In the genomic region with DNA sequence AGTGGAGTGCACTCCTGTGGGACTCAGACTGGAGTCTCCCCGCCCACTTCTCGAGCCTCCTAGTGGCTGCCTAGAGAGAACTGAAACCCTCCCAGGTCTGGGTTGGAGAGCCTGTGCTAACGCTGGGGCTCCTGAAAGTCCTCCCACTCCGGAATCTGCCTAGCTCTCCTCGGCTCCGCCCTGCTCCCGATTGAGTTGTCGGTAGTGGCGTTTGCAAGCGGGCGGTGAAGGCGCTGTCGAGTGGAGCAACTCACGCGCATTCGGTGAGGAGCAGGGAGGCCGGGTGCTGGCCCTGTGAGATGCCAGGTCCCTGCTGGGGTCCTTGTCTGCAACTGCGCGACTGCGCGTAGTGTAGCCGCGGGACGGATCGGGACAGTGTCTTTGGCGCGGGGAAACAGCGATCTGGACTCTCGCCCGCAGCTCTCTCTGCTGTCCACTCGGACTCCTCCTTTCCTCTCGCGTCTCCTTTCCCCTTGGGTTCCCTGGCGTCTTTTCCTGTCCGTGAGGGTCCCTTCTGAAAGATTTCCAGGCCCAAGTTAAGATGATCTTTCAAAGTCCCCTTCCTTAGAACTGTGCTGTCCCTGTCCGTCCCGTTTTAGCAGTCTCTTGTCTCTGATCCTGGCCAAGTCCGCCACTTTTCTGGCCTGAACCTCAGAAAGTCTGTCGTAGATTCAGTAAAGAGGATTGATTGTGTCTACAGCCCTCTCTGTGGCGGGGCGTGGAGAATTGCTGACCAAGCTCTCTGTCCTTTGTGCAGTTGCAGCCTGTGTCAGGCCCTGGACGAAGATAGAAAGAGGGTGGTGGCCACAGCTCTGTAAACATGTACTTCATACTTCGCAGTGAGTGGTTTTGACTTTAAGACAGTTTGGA, we compare ENCODE assay signal across 8 mouse cellular contexts. TPM values are rescaled to one million over a fixed set of nuclear protein-coding genes. Genes with fewer than 3 reads are reported as not detected.
DNase-seq lines count a peak whose midpoint lies in the region; ATAC-seq and TF ChIP-seq lines count a peak whose summit lies in the region.

No protein-coding gene starts in this region.

- H3K36me3 ChIP-seq in lung, embryonic 16.5 days (ENCODE audit: control insufficient read depth, insufficient read depth, low read length), result no peaks in the 10 kb centered on the region
- H3K36me3 ChIP-seq in thymus, adult 2 months (ENCODE audit: control insufficient read depth, insufficient read depth, low read length), result no peaks in the 10 kb centered on the region

- under 1% methylated on average over 43 of the region's 43 CpGs for WGBS in lung, embryonic 16.5 days
- 2% methylated on average over 43 of the region's 43 CpGs for whole genome bisulfite sequencing in thymus, adult 2 months

- peak overlapping the region; percentile 99 for H3K27ac ChIP-seq in lung, embryonic 16.5 days (ENCODE audit: low read length)
- H3K27ac ChIP-seq in thymus, adult 2 months (ENCODE audit: control insufficient read depth, insufficient read depth, low read length), result no peak overlapping the region

- DNase-seq in NIH3T3 (ENCODE audit: low read depth), result peak; percentile 94
- DNase-seq in cerebellum, adult 9-11 months, result peak; percentile 83
- peak; percentile 70 for DNase-seq in layer of hippocampus, adult 9-11 months
- peak; percentile 82 for DNase-seq in ovary, adult 18-20 months (ENCODE audit: low spot score)
- peak; percentile 56 for DNase-seq in thymus, adult 2 months

- H3K4me1 ChIP-seq in lung, embryonic 16.5 days (replicated peaks; ENCODE audit: control insufficient read depth, insufficient read depth, low read length), result peaks cover 2% of the 10 kb centered on the region; the same call in 1 of the 2 replicates
- H3K4me1 ChIP-seq in thymus, adult 2 months (replicated peaks; ENCODE audit: control insufficient read depth, insufficient read depth, low read length), result peaks cover 8% of the 10 kb centered on the region

- H3K4me3 ChIP-seq in lung, embryonic 16.5 days (ENCODE audit: low read length), result peak overlapping the region; percentile 64
- peak overlapping the region; percentile 60 for H3K4me3 ChIP-seq in thymus, adult 2 months (ENCODE audit: control insufficient read depth, insufficient read depth, low read length)

- TF ChIP-seq CTCF in thymus, adult 2 months (IDR thresholded peaks at IDR 0.05; ENCODE audit: borderline replicate concordance, control insufficient read depth, extremely low read depth, insufficient read depth, low read length, poor library complexity), result 0 out of 2 replicates have a peak, but pooled peaks have one; percentile 56

- peak overlapping the region; percentile 87 for H3K9ac ChIP-seq in lung, embryonic 16.5 days (ENCODE audit: low read length)

- H3K9me3 ChIP-seq in lung, embryonic 16.5 days (ENCODE audit: control insufficient read depth, low read length), result no peaks in the 10 kb centered on the region

- ATAC-seq in frontal cortex, adult (ENCODE audit: low TSS enrichment), result peak; percentile 99
- peak; percentile 99 for ATAC-seq in hematopoietic stem cell, adult 5-6 weeks (replicated peaks in 1 of 2; ENCODE audit: insufficient read depth in 1 of 2, low FRiP score in 2 of 2, low TSS enrichment in 1 of 2, low read depth in 1 of 2, poor library complexity in 2 of 2, severe bottlenecking in 2 of 2)
- ATAC-seq in lung, embryonic 16.5 days (ENCODE audit: low read depth), result peak; percentile 98

- H3K4me2 ChIP-seq in lung, embryonic 16.5 days (ENCODE audit: low read depth, low read length), result peak overlapping the region; percentile 69

- H3K27me3 ChIP-seq in lung, embryonic 16.5 days (ENCODE audit: control insufficient read depth, insufficient read depth, low read depth, low read length), result no peaks in the 10 kb centered on the region
- no peaks in the 10 kb centered on the region for H3K27me3 ChIP-seq in thymus, adult 2 months (ENCODE audit: control insufficient read depth, insufficient read depth, low read length)

- TF ChIP-seq POLR2A in thymus, adult 2 months (IDR thresholded peaks at IDR 0.05; ENCODE audit: control insufficient read depth, extremely low read depth, insufficient read depth, low read length, poor library complexity), result no peak; the same call in 1 of the 2 replicates

RNA-seq across cellular contexts. Expression of a gene that starts 26.9 kb away (rescaled TPM):
- total RNA-seq in hematopoietic stem cell, adult 5-6 weeks (2017), result 4.8 and 4.9 TPM in 2 replicates
- polyA plus RNA-seq in lung, embryonic 16.5 days (2015; fragmentation: Nextera tagmentation; extraction: Ambion mirVana), result 2.0 TPM in 2 replicates
- 0.24 and 0.51 TPM in 2 replicates for polyA plus RNA-seq in thymus, adult 2 months (2012; rRNA removed)
